32 mouse cellular contexts compared by ENCODE assay signal in the genomic region with DNA sequence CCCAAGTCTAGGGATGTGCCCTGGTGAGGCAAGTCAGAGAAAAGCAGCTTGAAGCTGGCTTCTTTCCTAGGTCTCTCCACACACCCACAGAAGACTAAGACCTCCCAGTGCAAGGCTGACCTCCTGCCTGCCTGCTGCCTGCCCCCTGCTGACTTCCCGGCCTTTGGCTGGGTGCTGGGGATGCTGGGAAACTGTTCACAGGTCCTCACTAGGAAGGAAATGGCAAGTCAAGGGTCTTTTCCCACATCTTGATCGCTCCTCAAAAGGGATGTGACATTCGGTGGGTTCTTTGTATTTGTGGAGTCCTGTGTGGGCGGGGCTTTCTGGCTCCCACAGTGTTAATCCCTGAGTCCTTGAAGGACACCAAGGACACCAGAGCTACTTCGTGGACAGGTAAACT. TPM values are rescaled to one million over a fixed set of nuclear protein-coding genes. Genes with fewer than 3 reads are reported as not detected.
"Had no signal": no experiment of that assay in that cellular context is flagged by ENCODE, and none has a peak within 500 bp of the region (broad histone marks: within the 10 kb centered on the region; RNA-seq: fewer than 3 reads in every experiment).

No protein-coding gene starts in this region.

- H3K27me3 ChIP-seq: limb, embryonic 12.5 days; limb, embryonic 13.5 days; limb, embryonic 15.5 days; liver, embryonic 13.5 days; liver, embryonic 15.5 days; lung, embryonic 15.5 days; midbrain, embryonic 12.5 days; midbrain, embryonic 13.5 days; midbrain, embryonic 15.5 days; neural tube, embryonic 12.5 days had no signal

- H3K36me3 ChIP-seq: limb, embryonic 10.5 days; limb, embryonic 12.5 days; limb, embryonic 13.5 days; limb, embryonic 15.5 days; liver, embryonic 12.5 days; liver, embryonic 13.5 days; liver, embryonic 15.5 days; lung, embryonic 15.5 days; midbrain, embryonic 10.5 days; midbrain, embryonic 12.5 days; midbrain, embryonic 13.5 days; midbrain, embryonic 15.5 days; neural tube, embryonic 12.5 days had no signal

- H3K4me1 ChIP-seq: limb, embryonic 12.5 days; limb, embryonic 13.5 days; midbrain, embryonic 12.5 days; midbrain, embryonic 13.5 days; midbrain, embryonic 15.5 days; neural tube, embryonic 12.5 days had no signal

- H3K27ac ChIP-seq: limb, embryonic 10.5 days; limb, embryonic 12.5 days; limb, embryonic 13.5 days; limb, embryonic 15.5 days; liver, embryonic 12.5 days; liver, embryonic 13.5 days; liver, embryonic 14.5 days; liver, embryonic 15.5 days; lung, embryonic 15.5 days; macrophage; midbrain, embryonic 10.5 days; midbrain, embryonic 12.5 days; midbrain, embryonic 13.5 days; midbrain, embryonic 15.5 days; neural tube, embryonic 12.5 days had no signal

- H3K4me3 ChIP-seq: limb, embryonic 10.5 days; limb, embryonic 12.5 days; limb, embryonic 13.5 days; limb, embryonic 15.5 days; liver, embryonic 12.5 days; liver, embryonic 13.5 days; liver, embryonic 15.5 days; lung, embryonic 15.5 days; megakaryocyte, embryonic 14.5 days; midbrain, embryonic 10.5 days; midbrain, embryonic 12.5 days; midbrain, embryonic 13.5 days; midbrain, embryonic 15.5 days; neural tube, embryonic 12.5 days had no signal

- H3K4me2 ChIP-seq: limb, embryonic 12.5 days; limb, embryonic 13.5 days; limb, embryonic 15.5 days; liver, embryonic 11.5 days; liver, embryonic 12.5 days; liver, embryonic 13.5 days; liver, embryonic 15.5 days; lung, embryonic 14.5 days; lung, embryonic 15.5 days; midbrain, embryonic 11.5 days; midbrain, embryonic 12.5 days; midbrain, embryonic 13.5 days; midbrain, embryonic 15.5 days; neural tube, embryonic 12.5 days had no signal

- DNase-seq: left cerebral cortex, postnatal 4 days; liver; liver, embryonic 13.5 days; liver, postnatal 0 days; lung, adult 18-20 months; lung, adult 2 months; lung, embryonic 14.5 days; lung, postnatal 14 days; lung, postnatal 36 days; lung, postnatal 4 days; midbrain, embryonic 14.5 days had no signal

RNA-seq across cellular contexts. Expression of a gene that starts 44.7 kb away (rescaled TPM):
- total RNA-seq: megakaryocyte progenitor cell, adult 5-6 weeks; megakaryocyte, adult 5-6 weeks; megakaryocyte-erythroid progenitor cell, adult 5-6 weeks; monocyte, adult 5-6 weeks had no signal
- polyA plus RNA-seq: lung, embryonic 14.5 days had no signal
